Mouse (Mus musculus) hindbrain, embryonic 15.5 days (tissue): ENCODE results near the gene Gm37240. TPM values are rescaled to one million over a fixed set of nuclear protein-coding genes. Genes with fewer than 3 reads are reported as not detected.

Experiments used
- ATAC-seq: fragments of 200-750 bp; cut with Nextera tagmentation; 2 replicates; pipeline ENCODE4 v1.8.0; 2017; ENCODE audit warnings: low read depth, moderate number of reproducible peaks, moderate TSS enrichment; ENCODE audit not compliant: low FRiP score
- H3K27ac ChIP-seq: fragments of 300-500 bp; sonication (generic); replicated peaks from 2 replicates; pipeline ENCODE4 v1.5.1; 2015; ENCODE audit warnings: mild to moderate bottlenecking, inconsistent platforms
- H3K27me3 ChIP-seq: fragments of 300-500 bp; sonication (generic); 2 replicates; pipeline ENCODE4 v1.6.1; 2015; ENCODE audit warnings: control low read depth, inconsistent platforms
- H3K36me3 ChIP-seq: fragments of 300-500 bp; sonication (generic); 2 replicates; pipeline ENCODE4 v1.6.1; 2015; ENCODE audit warnings: control low read depth, inconsistent platforms
- H3K4me1 ChIP-seq: fragments of 300-500 bp; sonication (generic); replicated peaks from 2 replicates; pipeline ENCODE4 v1.6.1; 2015; ENCODE audit warnings: control low read depth, inconsistent platforms
- H3K4me2 ChIP-seq: fragments of 300-500 bp; sonication (generic); 2 replicates; pipeline ENCODE4 v1.6.1; 2015; ENCODE audit warnings: moderate library complexity, mild to moderate bottlenecking, inconsistent platforms
- H3K4me3 ChIP-seq: fragments of 300-500 bp; sonication (generic); 2 replicates; pipeline ENCODE4 v1.5.1; 2015; ENCODE audit warnings: mild to moderate bottlenecking, inconsistent platforms
- H3K9ac ChIP-seq: fragments of 300-500 bp; sonication (generic); 2 replicates; pipeline ENCODE4 v1.6.1; 2015; ENCODE audit warnings: inconsistent platforms
- H3K9me3 ChIP-seq: fragments of 300-500 bp; sonication (generic); 2 replicates; pipeline ENCODE4 v1.6.1; 2016; ENCODE audit warnings: control low read depth, inconsistent platforms
- WGBS: fragments of 180-500 bp; shearing (Covaris S2); methylation state at CpG from one replicate; pipeline ENCODE4 v1.1.7; 2015; 5-methylcytosine and 5-hydroxymethylcytosine counted together
- polyA plus RNA-seq: library from polyadenylated mRNA; unstranded; fragments of >200 nt; fragmentation: Nextera tagmentation; extraction: Ambion mirVana; gene quantifications from 2 replicates; pipeline ENCODE4 v1.2.1, GENCODE M21; 2015

The Gm37240 gene
- polyA plus RNA-seq, 1 experiment from 2014 or later, result 0.87 TPM

- H3K9ac ChIP-seq, result no peak overlapping the region
- no peaks in the 10 kb centered on the region for H3K27me3 ChIP-seq
- no peak overlapping the region for H3K4me2 ChIP-seq
- no peaks in the 10 kb centered on the region for H3K9me3 ChIP-seq
- no peaks in the 10 kb centered on the region for H3K36me3 ChIP-seq
- no peak overlapping the region for H3K4me3 ChIP-seq
- 88% methylated on average over 7 of the region's 7 CpGs for WGBS
- H3K4me1 ChIP-seq, result 0 out of 2 replicates have a peak, but pooled peaks cover 5% of the 10 kb centered on the region
- ATAC-seq, result no peak
- H3K27ac ChIP-seq, result no peak overlapping the region
These were observed 760.3 kb downstream of the Gm37240 start for GRCm38 (mm10) chr3:85126970-85127369.

- H3K27ac ChIP-seq, result no peak overlapping the region
- H3K4me1 ChIP-seq, result 0 out of 2 replicates have a peak, but pooled peaks cover 5% of the 10 kb centered on the region
- no peaks in the 10 kb centered on the region for H3K9me3 ChIP-seq
- ATAC-seq, result no peak
- no peak overlapping the region for H3K4me3 ChIP-seq
- H3K4me2 ChIP-seq, result no peak overlapping the region
- no peaks in the 10 kb centered on the region for H3K36me3 ChIP-seq
- H3K9ac ChIP-seq, result no peak overlapping the region
- WGBS, result 92% methylated on average over 5 of the region's 5 CpGs
- no peaks in the 10 kb centered on the region for H3K27me3 ChIP-seq
These were observed 761.8 kb downstream of the Gm37240 start for GRCm38 (mm10) chr3:85125471-85125870.

GRCm38 (mm10) chr3:85124924-85125323 lies 762.4 kb downstream of the Gm37240 start:
- Histone ChIP-seq H3K9ac (no peak overlapping the region), H3K4me3 (no peak overlapping the region), H3K36me3 (no peaks in the 10 kb centered on the region), H3K27ac (no peak overlapping the region), H3K27me3 (no peaks in the 10 kb centered on the region), H3K4me1 (0 out of 2 replicates have a peak, but pooled peaks cover 5% of the 10 kb centered on the region), H3K9me3 (no peaks in the 10 kb centered on the region), H3K4me2 (no peak overlapping the region)
- 77% methylated on average over 6 of the region's 6 CpGs for WGBS
- no peak for ATAC-seq

- H3K9me3 ChIP-seq, result no peaks in the 10 kb centered on the region
- WGBS, result 84% methylated on average over 7 of the region's 7 CpGs
- H3K27ac ChIP-seq, result no peak overlapping the region
- H3K27me3 ChIP-seq, result no peaks in the 10 kb centered on the region
- ATAC-seq, result no peak
- H3K4me1 ChIP-seq, result 0 out of 2 replicates have a peak, but pooled peaks cover 5% of the 10 kb centered on the region
- no peak overlapping the region for H3K9ac ChIP-seq
- H3K4me3 ChIP-seq, result no peak overlapping the region
- no peak overlapping the region for H3K4me2 ChIP-seq
- no peaks in the 10 kb centered on the region for H3K36me3 ChIP-seq
These were observed 762.9 kb downstream of the Gm37240 start for GRCm38 (mm10) chr3:85124410-85124809.

- Histone ChIP-seq H3K9me3 (no peaks in the 10 kb centered on the region), H3K27ac (no peak overlapping the region), H3K4me3 (no peak overlapping the region), H3K27me3 (no peaks in the 10 kb centered on the region), H3K4me2 (no peak overlapping the region), H3K9ac (no peak overlapping the region), H3K4me1 (0 out of 2 replicates have a peak, but pooled peaks cover 2% of the 10 kb centered on the region), H3K36me3 (no peaks in the 10 kb centered on the region)
- 92% methylated on average over 5 of the region's 5 CpGs for WGBS
- ATAC-seq, result no peak
These were observed 769.6 kb downstream of the Gm37240 start for GRCm38 (mm10) chr3:85117702-85118101.

GRCm38 (mm10) chr3:85117014-85117413 lies 770.3 kb downstream of the Gm37240 start:
- no peak overlapping the region for H3K4me2 ChIP-seq
- no peaks in the 10 kb centered on the region for H3K27me3 ChIP-seq
- H3K4me3 ChIP-seq, result no peak overlapping the region
- H3K27ac ChIP-seq, result no peak overlapping the region
- no peaks in the 10 kb centered on the region for H3K36me3 ChIP-seq
- 71% methylated on average over 7 of the region's 7 CpGs for WGBS
- no peaks in the 10 kb centered on the region for H3K4me1 ChIP-seq
- H3K9me3 ChIP-seq, result no peaks in the 10 kb centered on the region
- ATAC-seq, result no peak
- H3K9ac ChIP-seq, result no peak overlapping the region

- H3K36me3 ChIP-seq, result no peaks in the 10 kb centered on the region
- no peak overlapping the region for H3K4me2 ChIP-seq
- no peak overlapping the region for H3K9ac ChIP-seq
- no peak overlapping the region for H3K4me3 ChIP-seq
- WGBS, result 50% methylated on average over 7 of the region's 7 CpGs
- no peaks in the 10 kb centered on the region for H3K27me3 ChIP-seq
- H3K27ac ChIP-seq, result no peak overlapping the region
- no peaks in the 10 kb centered on the region for H3K9me3 ChIP-seq
- peak; percentile 88 for ATAC-seq
- no peaks in the 10 kb centered on the region for H3K4me1 ChIP-seq
These were observed 771.3 kb downstream of the Gm37240 start for GRCm38 (mm10) chr3:85115959-85116543.

- Histone ChIP-seq H3K4me2 (no peak overlapping the region), H3K9me3 (no peaks in the 10 kb centered on the region), H3K4me1 (no peaks in the 10 kb centered on the region), H3K27ac (no peak overlapping the region), H3K27me3 (no peaks in the 10 kb centered on the region), H3K4me3 (no peak overlapping the region), H3K36me3 (no peaks in the 10 kb centered on the region), H3K9ac (no peak overlapping the region)
- ATAC-seq, result no peak
- 86% methylated on average over 1 of the region's 1 CpGs for WGBS
These were observed 773.8 kb downstream of the Gm37240 start for GRCm38 (mm10) chr3:85113565-85113964.

- H3K4me3 ChIP-seq, result no peak overlapping the region
- no peaks in the 10 kb centered on the region for H3K27me3 ChIP-seq
- no peak for ATAC-seq
- 37% methylated on average over 4 of the region's 4 CpGs for WGBS
- H3K4me1 ChIP-seq, result no peaks in the 10 kb centered on the region
- H3K9me3 ChIP-seq, result no peaks in the 10 kb centered on the region
- H3K4me2 ChIP-seq, result no peak overlapping the region
- no peaks in the 10 kb centered on the region for H3K36me3 ChIP-seq
- H3K27ac ChIP-seq, result no peak overlapping the region; the same call in 1 of the 2 replicates
- H3K9ac ChIP-seq, result no peak overlapping the region
These were observed 776.6 kb downstream of the Gm37240 start for GRCm38 (mm10) chr3:85110762-85111161.

GRCm38 (mm10) chr3:85109221-85109620 lies 778.1 kb downstream of the Gm37240 start:
- Histone ChIP-seq H3K36me3 (no peaks in the 10 kb centered on the region), H3K9ac (no peak overlapping the region), H3K4me2 (no peak overlapping the region), H3K27me3 (no peaks in the 10 kb centered on the region), H3K4me1 (no peaks in the 10 kb centered on the region), H3K9me3 (no peaks in the 10 kb centered on the region), H3K4me3 (no peak overlapping the region), H3K27ac (no peak overlapping the region)
- no peak for ATAC-seq
- WGBS, result 73% methylated on average over 2 of the region's 2 CpGs

GRCm38 (mm10) chr3:85108396-85108795 lies 778.9 kb downstream of the Gm37240 start:
- Histone ChIP-seq H3K4me2 (no peak overlapping the region), H3K36me3 (no peaks in the 10 kb centered on the region), H3K9ac (no peak overlapping the region), H3K4me1 (no peaks in the 10 kb centered on the region), H3K4me3 (no peak overlapping the region), H3K27me3 (no peaks in the 10 kb centered on the region), H3K27ac (no peak overlapping the region), H3K9me3 (no peaks in the 10 kb centered on the region)
- 91% methylated on average over 3 of the region's 3 CpGs for WGBS
- no peak for ATAC-seq

GRCm38 (mm10) chr3:85106956-85107355 lies 780.4 kb downstream of the Gm37240 start:
- no peak for ATAC-seq
- no peaks in the 10 kb centered on the region for H3K4me1 ChIP-seq
- no peak overlapping the region for H3K27ac ChIP-seq
- H3K27me3 ChIP-seq, result no peaks in the 10 kb centered on the region
- no peak overlapping the region for H3K9ac ChIP-seq
- H3K36me3 ChIP-seq, result no peaks in the 10 kb centered on the region
- no peak overlapping the region for H3K4me2 ChIP-seq
- H3K4me3 ChIP-seq, result no peak overlapping the region
- 64% methylated on average over 11 of the region's 11 CpGs for WGBS
- H3K9me3 ChIP-seq, result no peaks in the 10 kb centered on the region

- no peaks in the 10 kb centered on the region for H3K27me3 ChIP-seq
- H3K9me3 ChIP-seq, result no peaks in the 10 kb centered on the region
- no peak overlapping the region for H3K27ac ChIP-seq
- H3K4me1 ChIP-seq, result no peaks in the 10 kb centered on the region
- no peak overlapping the region for H3K4me3 ChIP-seq
- WGBS, result 61% methylated on average over 5 of the region's 5 CpGs
- no peak for ATAC-seq
- H3K9ac ChIP-seq, result no peak overlapping the region
- no peaks in the 10 kb centered on the region for H3K36me3 ChIP-seq
- H3K4me2 ChIP-seq, result no peak overlapping the region
These were observed 783.0 kb downstream of the Gm37240 start for GRCm38 (mm10) chr3:85104301-85104700.
